19 mouse cellular contexts compared by ENCODE assay signal in genomic region chr1:81900843-81901242, GRCm38 (mm10).
DNase-seq lines count a peak whose midpoint lies in the region; ATAC-seq and TF ChIP-seq lines count a peak whose summit lies in the region.
"Had no signal": no experiment of that assay in that cellular context is flagged by ENCODE, and none has a peak within 500 bp of the region (broad histone marks: within the 10 kb centered on the region; RNA-seq: fewer than 3 reads in every experiment).

No protein-coding gene starts in this region.

- 48% methylated on average over 7 of the region's 7 CpGs for WGBS in lung, embryonic 16.5 days

- no peak overlapping the region for H3K4me2 ChIP-seq in lung, embryonic 16.5 days (ENCODE audit: low read depth, low read length)
- H3K4me2 ChIP-seq: heart, embryonic 11.5 days; heart, embryonic 15.5 days; hindbrain, embryonic 13.5 days had no signal

- no peaks in the 10 kb centered on the region for H3K9me3 ChIP-seq in lung, embryonic 16.5 days (ENCODE audit: control insufficient read depth, low read length)
- H3K9me3 ChIP-seq: forebrain, embryonic 10.5 days; heart, embryonic 15.5 days; hindbrain, embryonic 13.5 days had no signal

- peak overlapping the region; percentile 75 for H3K4me3 ChIP-seq in testis, adult 2 months (ENCODE audit: control insufficient read depth, low read depth, low read length)
- no peak overlapping the region for H3K4me3 ChIP-seq in lung, embryonic 16.5 days (ENCODE audit: low read length)
- H3K4me3 ChIP-seq: forebrain, embryonic 10.5 days; heart, adult 2 months; heart, embryonic 15.5 days; hindbrain, embryonic 13.5 days had no signal

- no peaks in the 10 kb centered on the region for H3K27me3 ChIP-seq in testis, adult 2 months (ENCODE audit: control insufficient read depth, insufficient read depth, low read length)
- no peaks in the 10 kb centered on the region for H3K27me3 ChIP-seq in lung, embryonic 16.5 days (ENCODE audit: control insufficient read depth, insufficient read depth, low read depth, low read length)
- H3K27me3 ChIP-seq: heart, embryonic 15.5 days; hindbrain, embryonic 13.5 days had no signal

- no peak for DNase-seq in testis, postnatal 14 days (ENCODE audit: low spot score)
- DNase-seq in lung, postnatal 36 days = peak; percentile 24
- DNase-seq in adrenal gland, adult 8-10 months = no peak
- no peak for DNase-seq in gastrocnemius, adult 8-10 months (ENCODE audit: low spot score in 2 of 2)
- no peak for DNase-seq in adrenal gland, postnatal 25 days
- DNase-seq: adrenal gland, postnatal 14 days; cerebellum, adult 18-20 months; cerebellum, adult 9-11 months; cerebellum, postnatal 36 days; gastrocnemius, postnatal 10 days; heart, adult 2 months; heart, postnatal 14 days had no signal

- H3K4me1 ChIP-seq in testis, adult 2 months (ENCODE audit: control insufficient read depth, insufficient read depth, low read length) = no peaks in the 10 kb centered on the region
- H3K4me1 ChIP-seq in lung, embryonic 16.5 days (replicated peaks; ENCODE audit: control insufficient read depth, insufficient read depth, low read length) = peaks cover 5% of the 10 kb centered on the region; the same call in 1 of the 2 replicates
- H3K4me1 ChIP-seq: forebrain, embryonic 10.5 days; heart, embryonic 15.5 days; hindbrain, embryonic 13.5 days had no signal

- TF ChIP-seq POLR2A in testis, adult 2 months (IDR thresholded peaks at IDR 0.05; ENCODE audit: control insufficient read depth, low read depth, low read length) = no peak

- no peak overlapping the region for H3K9ac ChIP-seq in lung, embryonic 16.5 days (ENCODE audit: low read length)
- H3K9ac ChIP-seq: heart, embryonic 15.5 days; hindbrain, embryonic 13.5 days had no signal

- no peak for TF ChIP-seq CTCF in testis, adult 2 months (IDR thresholded peaks at IDR 0.05; ENCODE audit: control insufficient read depth, insufficient read depth, insufficient replicate concordance, low read depth, low read length)

- H3K36me3 ChIP-seq in testis, adult 2 months (ENCODE audit: control insufficient read depth, insufficient read depth, low read length) = no peaks in the 10 kb centered on the region
- H3K36me3 ChIP-seq in lung, embryonic 16.5 days (ENCODE audit: control insufficient read depth, insufficient read depth, low read length) = no peaks in the 10 kb centered on the region
- H3K36me3 ChIP-seq: forebrain, embryonic 10.5 days; heart, embryonic 15.5 days; hindbrain, embryonic 13.5 days had no signal

- H3K27ac ChIP-seq in testis, adult 2 months (ENCODE audit: control insufficient read depth, insufficient read depth, low read depth, low read length) = no peak overlapping the region
- H3K27ac ChIP-seq in lung, embryonic 16.5 days (ENCODE audit: low read length) = no peak overlapping the region
- H3K27ac ChIP-seq: forebrain, embryonic 10.5 days; heart, adult 2 months; heart, embryonic 15.5 days; hindbrain, embryonic 13.5 days had no signal

- ATAC-seq in lung, embryonic 16.5 days (ENCODE audit: low read depth) = peak; percentile 89
- ATAC-seq: forebrain, embryonic 14.5 days had no signal
